Mouse (Mus musculus) heart, embryonic 10.5 days (tissue): ENCODE measurements around the gene Cytip. TPM values are rescaled to one million over a fixed set of nuclear protein-coding genes. Genes with fewer than 3 reads are reported as not detected.
"Not testable (repeated sequence)": the region's sequence is repeated elsewhere in the genome, so short reads cannot be mapped to it uniquely, and the experiment has no call there.

Source experiments
- DNase-seq: peaks from one replicate; pipeline ENCODE4 v3.0.0-alpha.2; 2017; ENCODE audit warnings: low spot score
- H3K27ac ChIP-seq: fragments of 300-500 bp; sonication (generic); 2 replicates; pipeline ENCODE4 v1.5.1; 2016; ENCODE audit warnings: mild to moderate bottlenecking
- H3K27me3 ChIP-seq: fragments of 300-500 bp; sonication (generic); 2 replicates; pipeline ENCODE4 v1.6.1; 2016; ENCODE audit warnings: mild to moderate bottlenecking; ENCODE audit not compliant: poor library complexity, insufficient read depth, severe bottlenecking
- H3K36me3 ChIP-seq: fragments of 300-500 bp; sonication (generic); 2 replicates; pipeline ENCODE4 v1.6.1; 2016; ENCODE audit warnings: mild to moderate bottlenecking, moderate library complexity
- H3K4me1 ChIP-seq: fragments of 300-500 bp; sonication (generic); 2 replicates; pipeline ENCODE4 v1.6.1; 2016; ENCODE audit warnings: mild to moderate bottlenecking
- H3K4me3 ChIP-seq: fragments of 300-500 bp; sonication (generic); 2 replicates; pipeline ENCODE4 v1.5.1; 2016; ENCODE audit warnings: mild to moderate bottlenecking, moderate library complexity
- H3K9me3 ChIP-seq: fragments of 300-500 bp; sonication (generic); 2 replicates; pipeline ENCODE4 v1.6.1; 2016; ENCODE audit warnings: mild to moderate bottlenecking, moderate library complexity
- WGBS: fragments of 180-500 bp; shearing (Covaris S2); methylation state at CpG from one replicate; pipeline ENCODE4 v1.1.7; 2016; 5-methylcytosine and 5-hydroxymethylcytosine counted together
- polyA plus RNA-seq: library from polyadenylated mRNA; unstranded; fragments of >200 nt; fragmentation: Nextera tagmentation; extraction: Ambion mirVana; gene quantifications from 2 replicates; pipeline ENCODE4 v1.2.1, GENCODE M21; 2016

Gene Cytip
- polyA plus RNA-seq, 1 experiment from 2014 or later: 0.39 TPM

DNA sequence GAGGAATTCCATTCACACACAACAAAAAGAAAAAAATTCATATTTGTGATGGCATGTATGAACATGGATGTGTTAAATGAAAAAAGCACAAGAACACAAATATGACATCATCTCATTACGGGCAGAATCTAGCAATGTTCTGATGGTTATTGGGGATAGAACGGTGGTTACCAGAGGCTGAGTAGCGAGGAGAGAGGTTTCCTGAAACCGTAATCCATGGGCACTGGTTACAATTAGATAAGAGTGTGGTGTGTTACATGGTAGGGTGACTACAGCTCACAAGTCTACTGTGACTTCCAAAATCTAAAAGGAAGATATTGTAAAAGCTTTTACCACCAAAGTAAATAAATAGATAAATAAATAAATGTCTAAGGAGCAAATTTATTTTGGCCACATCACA lies 58.8 kb downstream of the Cytip start:
- DNase-seq: no peak
- Histone ChIP-seq H3K36me3 (no peaks in the 10 kb centered on the region), H3K4me1 (no peaks in the 10 kb centered on the region), H3K27me3 (no peaks in the 10 kb centered on the region), H3K4me3 (no peak overlapping the region), H3K9me3 (no peaks in the 10 kb centered on the region), H3K27ac (no peak overlapping the region)
- 84% methylated on average over 4 of the region's 4 CpGs for WGBS

GRCm38 (mm10) chr2:58135061-58135463 lies 60.3 kb downstream of the Cytip start:
- Histone ChIP-seq H3K27ac (no peak overlapping the region), H3K4me3 (no peak overlapping the region), H3K9me3 (no peaks in the 10 kb centered on the region), H3K36me3 (no peaks in the 10 kb centered on the region), H3K27me3 (no peaks in the 10 kb centered on the region), H3K4me1 (no peaks in the 10 kb centered on the region)
- WGBS: 77% methylated on average over 2 of the region's 2 CpGs
- DNase-seq: no peak

- Histone ChIP-seq H3K4me3 (no peak overlapping the region), H3K27ac (no peak overlapping the region), H3K4me1 (no peaks in the 10 kb centered on the region), H3K36me3 (no peaks in the 10 kb centered on the region), H3K27me3 (no peaks in the 10 kb centered on the region), H3K9me3 (no peaks in the 10 kb centered on the region)
- no peak for DNase-seq
- WGBS: 65% methylated on average over 2 of the region's 2 CpGs
Observed at GRCm38 (mm10) chr2:58132597-58132996, 62.7 kb downstream of the Cytip start.

DNA sequence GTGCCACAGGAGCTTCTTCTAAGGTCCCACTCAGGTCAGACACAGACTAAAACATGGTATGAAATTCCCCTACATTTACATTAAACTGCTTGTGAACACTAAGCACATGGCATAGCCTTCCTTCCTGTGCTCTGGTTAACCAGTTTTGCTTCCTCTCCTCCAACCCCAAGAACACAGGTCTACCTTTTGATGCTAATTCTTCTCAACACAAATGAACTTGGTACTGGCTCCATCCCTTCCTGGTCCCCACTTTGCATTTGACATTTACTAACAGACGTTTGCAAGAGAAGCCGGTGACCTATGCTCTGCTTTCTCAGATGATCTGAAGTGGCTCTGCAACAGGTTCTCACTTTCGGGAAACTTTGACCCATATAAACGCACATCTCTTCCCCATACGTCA lies 65.4 kb downstream of the Cytip start:
- Histone ChIP-seq H3K27ac (no peak overlapping the region), H3K9me3 (no peaks in the 10 kb centered on the region), H3K4me1 (no peaks in the 10 kb centered on the region), H3K27me3 (no peaks in the 10 kb centered on the region), H3K36me3 (no peaks in the 10 kb centered on the region), H3K4me3 (no peak overlapping the region)
- 81% methylated on average over 5 of the region's 5 CpGs for WGBS
- DNase-seq: no peak

DNA sequence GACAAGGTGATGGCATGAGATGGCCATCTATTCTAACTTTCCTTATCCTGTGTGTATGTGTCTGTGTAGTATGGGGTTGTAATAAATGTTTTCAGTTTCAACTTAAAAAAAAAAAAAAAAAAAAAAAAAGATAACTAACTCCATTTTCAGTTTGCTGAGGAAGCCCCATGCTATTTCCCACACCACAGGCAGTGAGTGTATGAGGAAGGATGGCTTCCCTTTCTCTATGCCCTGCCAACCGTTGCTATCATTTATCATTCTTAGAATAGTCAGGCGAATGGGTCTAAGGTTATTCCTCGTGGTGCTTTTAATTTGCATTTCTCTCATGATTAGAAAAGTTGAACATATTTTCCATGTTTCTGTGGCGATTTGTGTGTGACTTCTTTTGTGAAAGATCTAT lies 84.2 kb downstream of the Cytip start:
- 69% methylated on average over 4 of the region's 4 CpGs for WGBS
- H3K9me3 ChIP-seq: no peaks in the 10 kb centered on the region
- H3K27ac ChIP-seq: no peak overlapping the region
- H3K4me1 ChIP-seq: no peaks in the 10 kb centered on the region
- no peak for DNase-seq
- no peaks in the 10 kb centered on the region for H3K27me3 ChIP-seq
- H3K4me3 ChIP-seq: no peak overlapping the region
- no peaks in the 10 kb centered on the region for H3K36me3 ChIP-seq

GRCm38 (mm10) chr2:58107887-58108286 lies 87.4 kb downstream of the Cytip start:
- H3K4me3 ChIP-seq, H3K4me1 ChIP-seq, H3K36me3 ChIP-seq, H3K27me3 ChIP-seq, H3K9me3 ChIP-seq, DNase-seq, H3K27ac ChIP-seq: not testable (repeated sequence)
- WGBS: 77% methylated on average over 16 of the region's 16 CpGs

- Histone ChIP-seq H3K4me1 (no peaks in the 10 kb centered on the region), H3K27ac (no peak overlapping the region), H3K9me3 (no peaks in the 10 kb centered on the region), H3K4me3 (no peak overlapping the region), H3K27me3 (no peaks in the 10 kb centered on the region), H3K36me3 (no peaks in the 10 kb centered on the region)
- no peak for DNase-seq
- 86% methylated on average over 6 of the region's 6 CpGs for WGBS
Observed at GRCm38 (mm10) chr2:58107046-58107445, 88.3 kb downstream of the Cytip start.

DNA sequence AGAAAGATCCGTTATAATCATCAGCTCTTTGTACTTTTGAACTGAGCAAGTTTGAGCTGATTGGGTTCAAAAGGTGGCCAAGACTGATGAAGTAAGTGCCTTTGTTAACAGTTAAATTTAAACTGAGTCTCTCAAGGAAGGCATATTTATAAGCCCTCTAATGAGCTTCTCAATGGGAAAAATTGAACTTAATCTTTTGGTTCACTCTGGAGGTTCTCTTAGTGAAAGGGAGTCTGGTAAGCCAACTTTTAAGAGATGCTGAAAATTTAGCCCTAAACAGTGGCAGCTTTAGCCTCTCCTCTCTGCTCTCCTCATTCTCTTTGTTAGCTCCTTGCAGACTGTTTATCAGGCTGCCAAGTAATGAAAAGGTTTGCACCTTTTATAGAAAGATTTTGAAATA lies 100.5 kb downstream of the Cytip start:
- H3K4me3 ChIP-seq: no peak overlapping the region
- WGBS: 80% methylated on average over 1 of the region's 1 CpGs
- DNase-seq: no peak
- no peaks in the 10 kb centered on the region for H3K9me3 ChIP-seq
- no peaks in the 10 kb centered on the region for H3K36me3 ChIP-seq
- H3K27me3 ChIP-seq: no peaks in the 10 kb centered on the region
- no peaks in the 10 kb centered on the region for H3K4me1 ChIP-seq
- H3K27ac ChIP-seq: no peak overlapping the region

DNA sequence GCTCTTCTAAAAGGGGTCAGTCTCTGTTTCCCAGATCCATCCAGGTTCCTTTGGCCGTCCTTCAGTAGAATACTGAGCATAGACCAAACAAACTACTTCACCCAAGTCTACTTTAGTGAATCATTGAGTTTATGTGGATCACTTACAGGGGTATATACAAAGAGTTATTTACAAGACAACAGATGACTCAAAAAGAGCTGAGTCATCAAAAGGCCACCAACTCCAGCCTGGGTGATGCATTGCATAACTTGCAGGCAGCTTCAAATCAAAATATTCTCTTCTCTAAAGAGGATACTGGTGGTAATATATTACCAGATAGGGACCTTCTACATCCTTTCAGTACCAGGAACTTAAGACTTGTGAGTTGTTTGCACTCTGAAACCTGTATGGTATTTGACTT lies 108.9 kb downstream of the Cytip start:
- H3K27me3 ChIP-seq: no peaks in the 10 kb centered on the region
- H3K36me3 ChIP-seq: no peaks in the 10 kb centered on the region
- 68% methylated on average over 1 of the region's 1 CpGs for WGBS
- no peaks in the 10 kb centered on the region for H3K9me3 ChIP-seq
- DNase-seq: no peak
- H3K27ac ChIP-seq: no peak overlapping the region
- no peaks in the 10 kb centered on the region for H3K4me1 ChIP-seq
- no peak overlapping the region for H3K4me3 ChIP-seq

DNA sequence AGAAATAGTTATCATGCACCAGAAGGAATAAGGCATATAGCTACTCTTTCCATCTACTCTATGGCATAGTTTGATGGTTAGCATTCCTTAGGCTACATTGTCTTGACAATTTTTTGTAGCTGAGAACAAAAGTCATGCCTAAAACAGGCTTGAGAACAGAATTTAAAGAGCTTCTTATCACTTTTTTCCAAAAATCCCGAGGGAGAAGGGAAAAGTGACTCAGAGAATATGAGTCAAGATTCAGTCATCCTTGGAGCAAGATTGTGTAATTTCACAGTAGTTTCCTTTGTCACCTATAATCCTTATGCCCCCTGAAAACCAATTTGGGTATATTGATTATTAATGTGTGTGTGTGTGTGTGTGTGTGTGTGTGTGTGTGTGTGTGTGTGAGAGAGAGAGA lies 115.5 kb downstream of the Cytip start:
- Histone ChIP-seq H3K4me1 (no peaks in the 10 kb centered on the region), H3K27me3 (no peaks in the 10 kb centered on the region), H3K27ac (no peak overlapping the region), H3K4me3 (no peak overlapping the region), H3K36me3 (no peaks in the 10 kb centered on the region), H3K9me3 (no peaks in the 10 kb centered on the region)
- WGBS: 40% methylated on average over 1 of the region's 1 CpGs
- DNase-seq: no peak

Other genes with a start within 250 kb of the Cytip start
- 0.05 and 0.15 TPM in 2 replicates for gene Galnt5, start 197.6 kb downstream of the Cytip start, polyA plus RNA-seq
- gene Ermn, start 142.7 kb downstream of the Cytip start, polyA plus RNA-seq: not detected in 2 replicates
- 0.75 and 1.1 TPM in 2 replicates for gene Acvr1c, start 162.4 kb upstream of the Cytip start, polyA plus RNA-seq